Mouse (Mus musculus): ENCODE measurements around the gene Ghdc. TPM values are rescaled to one million over a fixed set of nuclear protein-coding genes. Genes with fewer than 3 reads are reported as not detected.

The Ghdc gene
- 7.4 and 9.3 TPM in 2 replicates for polyA plus RNA-seq (2015; fragmentation: Nextera tagmentation; extraction: Ambion mirVana)

GRCm38 (mm10) chr11:100770646-100771408, at the start of gene Ghdc:
TSS of gene Ghdc (minus strand) at chr11:100770957.

GRCm38 (mm10) chr11:100762831-100763230, 7.9 kb downstream of the Ghdc start, which contains the start of gene Hcrt:
TSS of gene Hcrt (minus strand) at chr11:100762931.

GRCm38 (mm10) chr11:100759611-100760233, 11.0 kb downstream of the Ghdc start, which contains the start of gene Kcnh4:
TSS of gene Kcnh4 (minus strand) at chr11:100759942.

GRCm38 (mm10) chr11:100738066-100738604, 32.6 kb downstream of the Ghdc start, which contains the start of gene Rab5c:
TSS of gene Rab5c (minus strand) at chr11:100738215.

Other genes starting within 250 kb of the Ghdc start
- 194 and 398 TPM in 2 replicates for gene Acly, start 243.0 kb downstream of the Ghdc start, polyA plus RNA-seq (2015; fragmentation: Nextera tagmentation; extraction: Ambion mirVana)
- gene Ttc25, start 225.3 kb downstream of the Ghdc start, polyA plus RNA-seq (2015; fragmentation: Nextera tagmentation; extraction: Ambion mirVana) = 0.84 and 1.9 TPM in 2 replicates
- gene Cnp, start 196.1 kb downstream of the Ghdc start, polyA plus RNA-seq (2015; fragmentation: Nextera tagmentation; extraction: Ambion mirVana) = 53.5 and 65.6 TPM in 2 replicates
- gene Nkiras2, start 151.7 kb downstream of the Ghdc start, polyA plus RNA-seq (2015; fragmentation: Nextera tagmentation; extraction: Ambion mirVana) = 42.2 and 47.3 TPM in 2 replicates
- gene Dnajc7, start 150.8 kb downstream of the Ghdc start, polyA plus RNA-seq (2015; fragmentation: Nextera tagmentation; extraction: Ambion mirVana) = 99.2 and 155 TPM in 2 replicates
- gene Zfp385c, start 78.5 kb downstream of the Ghdc start, polyA plus RNA-seq (2015; fragmentation: Nextera tagmentation; extraction: Ambion mirVana) = 0.27 and 1.1 TPM in 2 replicates
- gene Dhx58, start 66.7 kb downstream of the Ghdc start, polyA plus RNA-seq (2015; fragmentation: Nextera tagmentation; extraction: Ambion mirVana) = 5.5 and 14.8 TPM in 2 replicates
- 28.4 and 39.7 TPM in 2 replicates for gene Kat2a, start 58.5 kb downstream of the Ghdc start, polyA plus RNA-seq (2015; fragmentation: Nextera tagmentation; extraction: Ambion mirVana)
- gene Hspb9, start 57.1 kb downstream of the Ghdc start, polyA plus RNA-seq (2015; fragmentation: Nextera tagmentation; extraction: Ambion mirVana) = 0.51 and 0.61 TPM in 2 replicates
- gene Rab5c, start 32.7 kb downstream of the Ghdc start, polyA plus RNA-seq (2015; fragmentation: Nextera tagmentation; extraction: Ambion mirVana) = 34.3 and 39.6 TPM in 2 replicates
- 0.20 and 0.21 TPM in 2 replicates for gene Kcnh4, start 11.0 kb downstream of the Ghdc start, polyA plus RNA-seq (2015; fragmentation: Nextera tagmentation; extraction: Ambion mirVana)
- gene Hcrt, start 8.0 kb downstream of the Ghdc start, polyA plus RNA-seq (2015; fragmentation: Nextera tagmentation; extraction: Ambion mirVana) = not detected in 2 replicates
- 17.9 and 25.7 TPM in 2 replicates for gene Stat5b, start 79.8 kb upstream of the Ghdc start, polyA plus RNA-seq (2015; fragmentation: Nextera tagmentation; extraction: Ambion mirVana)
- gene Stat5a, start 88.4 kb upstream of the Ghdc start, polyA plus RNA-seq (2015; fragmentation: Nextera tagmentation; extraction: Ambion mirVana) = 7.6 and 12.2 TPM in 2 replicates
- gene Stat3, start 168.6 kb upstream of the Ghdc start, polyA plus RNA-seq (2015; fragmentation: Nextera tagmentation; extraction: Ambion mirVana) = 43.6 and 44.0 TPM in 2 replicates
- 298 and 326 TPM in 2 replicates for gene Cavin1, start 199.9 kb upstream of the Ghdc start, polyA plus RNA-seq (2015; fragmentation: Nextera tagmentation; extraction: Ambion mirVana)
- 48.6 and 61.9 TPM in 2 replicates for gene Atp6v0a1, start 238.5 kb upstream of the Ghdc start, polyA plus RNA-seq (2015; fragmentation: Nextera tagmentation; extraction: Ambion mirVana)